Mouse (Mus musculus): ENCODE data around the gene Galns.
"Not testable (repeated sequence)": the region's sequence is repeated elsewhere in the genome, so short reads cannot be mapped to it uniquely, and the experiment has no call there.

DNA sequence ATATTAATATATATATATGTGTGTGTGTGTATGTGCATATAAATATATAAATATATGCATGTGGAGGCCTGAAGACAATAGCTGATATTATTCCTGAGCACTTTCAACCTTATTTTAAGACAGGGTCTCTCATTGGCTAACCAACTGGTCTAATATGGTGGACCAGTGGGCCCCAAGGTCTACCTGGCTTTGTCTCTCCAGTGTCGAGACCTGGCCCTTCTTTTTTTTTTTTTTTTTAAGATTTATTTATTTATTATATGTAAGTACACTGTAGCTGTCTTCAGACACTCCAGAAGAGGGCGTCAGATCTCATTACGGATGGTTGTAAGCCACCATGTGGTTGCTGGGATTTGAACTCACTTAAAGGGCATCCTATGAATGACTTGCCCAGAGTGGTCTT, 20.9 kb upstream of the Galns start:
- not testable (repeated sequence) for TF ChIP-seq POLR2A (IDR thresholded peaks at IDR 0.05; ENCODE audit: low read depth, low read length); CTCF (IDR thresholded peaks at IDR 0.05; ENCODE audit: extremely low read depth, insufficient read length, insufficient replicate concordance, low read depth, low read length)
